Mouse (Mus musculus): ENCODE measurements around the gene Depp1. TPM values are rescaled to one million over a fixed set of nuclear protein-coding genes. Genes with fewer than 3 reads are reported as not detected.

Gene Depp1
- polyA plus RNA-seq, 1 experiment from 2014 or later: 23.7 TPM

Small RNAs within 50 kb of the gene (microRNA-seq; reads per million reads assigned to microRNA genes)
- gene Mir7043 (ENCODE audit: borderline number of aligned reads): 0.50 reads per million

Other genes starting within 250 kb of the Depp1 start
- gene Alox5, start 189.4 kb upstream of the Depp1 start, polyA plus RNA-seq (2014; fragmentation: Nextera tagmentation; extraction: Ambion mirVana): 2.0 and 2.4 TPM in 2 replicates
- gene Olfr211, start 161.5 kb upstream of the Depp1 start, polyA plus RNA-seq (2014; fragmentation: Nextera tagmentation; extraction: Ambion mirVana): not detected in 2 replicates
- not detected in 2 replicates for gene Olfr212, start 144.1 kb upstream of the Depp1 start, polyA plus RNA-seq (2014; fragmentation: Nextera tagmentation; extraction: Ambion mirVana)
- gene Olfr213, start 112.2 kb upstream of the Depp1 start, polyA plus RNA-seq (2014; fragmentation: Nextera tagmentation; extraction: Ambion mirVana): not detected in 2 replicates
- gene Gm5580, start 99.5 kb upstream of the Depp1 start, polyA plus RNA-seq (2014; fragmentation: Nextera tagmentation; extraction: Ambion mirVana): 0.35 and 0.38 TPM in 2 replicates
- not detected in 2 replicates for gene Olfr214, start 96.4 kb upstream of the Depp1 start, polyA plus RNA-seq (2014; fragmentation: Nextera tagmentation; extraction: Ambion mirVana)
- not detected in 2 replicates for gene Olfr215, start 66.4 kb upstream of the Depp1 start, polyA plus RNA-seq (2014; fragmentation: Nextera tagmentation; extraction: Ambion mirVana)
- gene Zfp422, start 21.6 kb upstream of the Depp1 start, polyA plus RNA-seq (2014; fragmentation: Nextera tagmentation; extraction: Ambion mirVana): 131 and 154 TPM in 2 replicates
- gene Rassf4, start 23.3 kb downstream of the Depp1 start, polyA plus RNA-seq (2014; fragmentation: Nextera tagmentation; extraction: Ambion mirVana): 17.5 and 17.9 TPM in 2 replicates
- 0.67 and 1.0 TPM in 2 replicates for gene Tmem72, start 66.3 kb downstream of the Depp1 start, polyA plus RNA-seq (2014; fragmentation: Nextera tagmentation; extraction: Ambion mirVana)

Data from embryonic facial prominence, embryonic 14.5 days (tissue).